Mouse (Mus musculus): ENCODE results near the gene N4bp1. TPM values are rescaled to one million over a fixed set of nuclear protein-coding genes. Genes with fewer than 3 reads are reported as not detected.

The N4bp1 gene
- polyA plus RNA-seq, 1 experiment from 2014 or later, result 11.1 TPM

GRCm38 (mm10) chr8:86794716-86795115, 90.3 kb downstream of the N4bp1 start:
- Histone ChIP-seq H3K27me3 (ENCODE audit: low read depth, poor library complexity, severe bottlenecking) (no peaks in the 10 kb centered on the region), H3K4me1 (no peaks in the 10 kb centered on the region), H3K27ac (no peak overlapping the region), H3K9me3 (replicated peaks) (no peaks in the 10 kb centered on the region), H3K36me3 (no peaks in the 10 kb centered on the region), H3K4me3 (no peak overlapping the region)
- DNase-seq (ENCODE audit: low spot score), result no peak
- 46% methylated on average over 6 of the region's 6 CpGs for WGBS

GRCm38 (mm10) chr8:86791542-86791941, 93.5 kb downstream of the N4bp1 start:
- Histone ChIP-seq H3K36me3 (no peaks in the 10 kb centered on the region), H3K27ac (no peak overlapping the region), H3K4me1 (peaks cover 11% of the 10 kb centered on the region; the same call in 1 of the 2 replicates), H3K27me3 (ENCODE audit: low read depth, poor library complexity, severe bottlenecking) (no peaks in the 10 kb centered on the region), H3K9me3 (replicated peaks) (no peaks in the 10 kb centered on the region), H3K4me3 (no peak overlapping the region)
- no peak for DNase-seq (ENCODE audit: low spot score)
- WGBS, result 86% methylated on average over 6 of the region's 6 CpGs

DNA sequence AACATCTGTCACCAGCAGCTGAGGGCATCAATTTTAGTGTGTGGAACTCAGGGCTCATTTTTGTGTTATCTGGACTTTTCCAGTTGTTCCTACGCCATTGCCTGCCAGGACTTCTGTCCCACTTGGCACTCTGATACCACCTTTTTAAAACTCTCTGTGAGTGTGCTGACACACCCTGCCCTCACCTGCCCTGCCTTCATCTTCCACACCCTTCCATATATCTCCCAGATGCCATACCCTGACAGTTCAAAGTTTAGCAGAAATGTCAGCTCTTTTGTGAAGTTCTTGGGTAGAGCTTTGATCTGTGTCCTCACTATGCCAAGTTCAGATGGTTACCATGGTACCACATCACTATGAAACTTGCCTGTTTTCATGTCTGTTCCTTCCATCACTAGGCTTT, 95.5 kb downstream of the N4bp1 start:
- Histone ChIP-seq H3K27ac (no peak overlapping the region), H3K27me3 (ENCODE audit: low read depth, poor library complexity, severe bottlenecking) (no peaks in the 10 kb centered on the region), H3K4me1 (peaks cover 11% of the 10 kb centered on the region; the same call in 1 of the 2 replicates), H3K36me3 (no peaks in the 10 kb centered on the region), H3K4me3 (no peak overlapping the region), H3K9me3 (replicated peaks) (no peaks in the 10 kb centered on the region)
- WGBS, result 74% methylated on average over 1 of the region's 1 CpGs
- no peak for DNase-seq (ENCODE audit: low spot score)

DNA sequence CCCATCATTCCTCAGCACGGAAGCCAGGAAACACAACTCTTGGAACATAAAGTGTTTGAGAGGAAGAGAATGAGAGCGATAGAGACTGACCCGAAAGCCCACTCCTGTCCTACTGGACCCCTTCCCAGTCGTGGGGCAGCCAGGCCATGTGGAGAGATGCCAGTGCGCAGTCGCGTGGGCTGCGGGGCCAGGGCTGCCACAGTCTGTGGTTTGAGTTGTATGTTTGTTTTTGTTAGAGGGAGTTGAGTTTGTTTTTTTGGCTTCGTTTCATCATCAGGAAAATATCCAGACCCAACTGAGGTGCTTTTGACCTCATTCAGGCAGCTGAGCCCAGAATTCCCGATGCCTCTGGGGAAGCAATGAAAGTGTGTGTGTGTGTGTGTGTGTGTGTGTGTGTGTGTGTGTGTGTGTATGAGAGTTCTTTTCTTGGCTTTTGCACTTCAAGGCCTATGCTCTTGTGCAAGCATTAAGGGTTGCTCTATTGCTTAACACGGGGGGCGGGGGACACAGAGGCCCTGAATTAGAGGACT, 97.1 kb downstream of the N4bp1 start:
- Histone ChIP-seq H3K4me3 (no peak overlapping the region), H3K27me3 (ENCODE audit: low read depth, poor library complexity, severe bottlenecking) (no peaks in the 10 kb centered on the region), H3K36me3 (no peaks in the 10 kb centered on the region), H3K4me1 (peaks cover 11% of the 10 kb centered on the region; the same call in 1 of the 2 replicates), H3K9me3 (replicated peaks) (no peaks in the 10 kb centered on the region), H3K27ac (peak overlapping the region; percentile 17; the same call in 1 of the 2 replicates)
- DNase-seq (ENCODE audit: low spot score), result no peak
- WGBS, result 85% methylated on average over 12 of the region's 12 CpGs

- Histone ChIP-seq H3K27me3 (ENCODE audit: low read depth, poor library complexity, severe bottlenecking) (no peaks in the 10 kb centered on the region), H3K36me3 (no peaks in the 10 kb centered on the region), H3K4me1 (peaks cover 11% of the 10 kb centered on the region; the same call in 1 of the 2 replicates), H3K27ac (no peak overlapping the region), H3K4me3 (no peak overlapping the region), H3K9me3 (replicated peaks) (no peaks in the 10 kb centered on the region)
- DNase-seq (ENCODE audit: low spot score), result no peak
- 63% methylated on average over 5 of the region's 5 CpGs for WGBS
These were observed 98.6 kb downstream of the N4bp1 start for GRCm38 (mm10) chr8:86786498-86786897.

GRCm38 (mm10) chr8:86781094-86781493, 104.0 kb downstream of the N4bp1 start:
- Histone ChIP-seq H3K9me3 (replicated peaks) (no peaks in the 10 kb centered on the region), H3K36me3 (no peaks in the 10 kb centered on the region), H3K27me3 (ENCODE audit: low read depth, poor library complexity, severe bottlenecking) (no peaks in the 10 kb centered on the region), H3K4me1 (0 out of 2 replicates have a peak, but pooled peaks cover 4% of the 10 kb centered on the region), H3K4me3 (no peak overlapping the region), H3K27ac (no peak overlapping the region)
- no peak for DNase-seq (ENCODE audit: low spot score)
- WGBS, result 96% methylated on average over 8 of the region's 8 CpGs

DNA sequence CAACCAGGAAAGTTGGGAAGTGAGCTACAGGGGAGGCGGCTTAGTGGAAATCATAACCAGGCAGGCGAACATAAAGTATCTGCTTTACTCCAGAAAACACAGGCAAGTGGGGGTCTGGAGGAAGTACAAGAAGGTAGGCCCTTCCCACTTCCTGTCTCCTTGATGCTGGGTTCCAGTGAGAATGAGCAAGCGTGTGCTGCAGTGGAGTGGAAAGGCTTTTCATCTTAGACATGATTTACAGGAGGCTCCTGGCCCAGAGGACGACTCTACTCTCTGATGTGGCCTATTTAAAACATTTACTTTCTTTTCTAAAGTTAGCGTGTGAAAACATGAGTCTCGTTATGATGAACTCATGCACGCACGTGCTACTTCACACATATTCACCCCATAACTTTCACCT, 105.9 kb downstream of the N4bp1 start:
- no peak for DNase-seq (ENCODE audit: low spot score)
- 69% methylated on average over 8 of the region's 8 CpGs for WGBS

GRCm38 (mm10) chr8:86769945-86770715, 114.9 kb downstream of the N4bp1 start:
- Histone ChIP-seq H3K36me3 (no peaks in the 10 kb centered on the region), H3K4me1 (0 out of 2 replicates have a peak, but pooled peaks cover 3% of the 10 kb centered on the region), H3K27ac (no peak overlapping the region), H3K9me3 (replicated peaks) (no peaks in the 10 kb centered on the region), H3K27me3 (ENCODE audit: low read depth, poor library complexity, severe bottlenecking) (no peaks in the 10 kb centered on the region), H3K4me3 (no peak overlapping the region)
- DNase-seq (ENCODE audit: low spot score), result no peak
- 77% methylated on average over 1 of the region's 1 CpGs for WGBS

More for the DNA sequence above, 105.9 kb downstream of the N4bp1 start:
- H3K36me3 ChIP-seq, result no peaks in the 10 kb centered on the region
- H3K27me3 ChIP-seq (ENCODE audit: low read depth, poor library complexity, severe bottlenecking), result no peaks in the 10 kb centered on the region
- no peaks in the 10 kb centered on the region for H3K9me3 ChIP-seq (replicated peaks)
- H3K4me3 ChIP-seq, result no peak overlapping the region
- H3K4me1 ChIP-seq, result 0 out of 2 replicates have a peak, but pooled peaks cover 4% of the 10 kb centered on the region
- H3K27ac ChIP-seq, result peak overlapping the region; percentile 19; the same call in 1 of the 2 replicates

DNA sequence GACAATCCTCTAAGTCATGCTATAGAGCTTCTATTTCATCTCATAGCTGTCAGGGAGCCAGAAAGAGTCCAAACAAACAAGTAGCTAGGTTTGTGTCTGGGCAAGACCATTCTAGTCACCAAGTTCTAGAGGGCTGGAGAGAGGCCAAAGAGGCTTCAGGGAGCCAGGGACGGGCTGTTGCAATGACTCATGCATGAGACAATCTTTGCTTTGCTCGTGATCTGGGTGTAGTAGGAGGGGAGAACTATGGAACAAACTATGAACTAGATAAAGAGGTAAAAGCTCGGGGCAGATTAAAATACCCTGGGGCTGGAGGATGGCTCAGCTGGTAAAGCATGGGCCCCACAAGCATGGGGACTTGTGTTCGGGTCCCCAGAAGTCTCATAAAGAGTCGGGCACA, 116.6 kb downstream of the N4bp1 start:
- Histone ChIP-seq H3K36me3 (no peaks in the 10 kb centered on the region), H3K27me3 (ENCODE audit: low read depth, poor library complexity, severe bottlenecking) (no peaks in the 10 kb centered on the region), H3K27ac (no peak overlapping the region), H3K4me1 (0 out of 2 replicates have a peak, but pooled peaks cover 3% of the 10 kb centered on the region), H3K9me3 (replicated peaks) (no peaks in the 10 kb centered on the region), H3K4me3 (no peak overlapping the region)
- 84% methylated on average over 5 of the region's 5 CpGs for WGBS
- DNase-seq (ENCODE audit: low spot score), result no peak

- Histone ChIP-seq H3K4me3 (no peak overlapping the region), H3K4me1 (0 out of 2 replicates have a peak, but pooled peaks cover 3% of the 10 kb centered on the region), H3K9me3 (replicated peaks) (no peaks in the 10 kb centered on the region), H3K27ac (no peak overlapping the region), H3K36me3 (no peaks in the 10 kb centered on the region), H3K27me3 (ENCODE audit: low read depth, poor library complexity, severe bottlenecking) (no peaks in the 10 kb centered on the region)
- DNase-seq (ENCODE audit: low spot score), result no peak
- WGBS, result 90% methylated on average over 9 of the region's 9 CpGs
These were observed 118.4 kb downstream of the N4bp1 start for GRCm38 (mm10) chr8:86766548-86767211.

DNA sequence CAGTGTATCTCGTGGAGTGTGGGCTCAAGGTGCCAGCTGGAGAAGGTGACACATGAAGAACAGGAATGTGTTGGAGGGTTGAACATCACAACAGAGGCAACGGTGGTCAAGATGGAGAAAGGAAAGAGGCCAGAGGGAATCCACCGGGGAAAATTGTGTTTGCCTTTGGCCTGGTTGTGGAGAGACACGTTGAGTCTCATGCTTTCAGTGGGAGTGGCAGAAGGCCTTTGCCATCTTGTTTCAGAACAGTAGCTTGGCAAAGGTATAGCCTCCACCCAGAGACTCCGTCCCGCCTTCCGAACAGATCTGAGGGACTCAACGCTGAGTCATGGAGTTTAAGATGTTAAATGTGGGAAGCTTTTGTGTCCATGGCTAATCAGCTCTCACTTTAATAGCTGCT, 119.4 kb downstream of the N4bp1 start:
- Histone ChIP-seq H3K9me3 (replicated peaks) (no peaks in the 10 kb centered on the region), H3K4me1 (0 out of 2 replicates have a peak, but pooled peaks cover 3% of the 10 kb centered on the region), H3K27me3 (ENCODE audit: low read depth, poor library complexity, severe bottlenecking) (no peaks in the 10 kb centered on the region), H3K27ac (no peak overlapping the region), H3K36me3 (no peaks in the 10 kb centered on the region), H3K4me3 (no peak overlapping the region)
- no peak for DNase-seq (ENCODE audit: low spot score)
- 94% methylated on average over 8 of the region's 8 CpGs for WGBS

- 88% methylated on average over 10 of the region's 10 CpGs for WGBS
- no peak overlapping the region for H3K27ac ChIP-seq
These were observed 119.9 kb downstream of the N4bp1 start for GRCm38 (mm10) chr8:86765155-86765554.

GRCm38 (mm10) chr8:86762806-86763205, 122.3 kb downstream of the N4bp1 start:
- Histone ChIP-seq H3K27ac (no peak overlapping the region), H3K27me3 (ENCODE audit: low read depth, poor library complexity, severe bottlenecking) (no peaks in the 10 kb centered on the region), H3K9me3 (replicated peaks) (no peaks in the 10 kb centered on the region), H3K4me1 (no peaks in the 10 kb centered on the region), H3K4me3 (no peak overlapping the region), H3K36me3 (no peaks in the 10 kb centered on the region)
- WGBS, result 69% methylated on average over 5 of the region's 5 CpGs
- no peak for DNase-seq (ENCODE audit: low spot score)

More at GRCm38 (mm10) chr8:86765155-86765554, 119.9 kb downstream of the N4bp1 start:
- Histone ChIP-seq H3K9me3 (replicated peaks) (no peaks in the 10 kb centered on the region), H3K36me3 (no peaks in the 10 kb centered on the region), H3K4me1 (no peaks in the 10 kb centered on the region), H3K27me3 (ENCODE audit: low read depth, poor library complexity, severe bottlenecking) (no peaks in the 10 kb centered on the region), H3K4me3 (no peak overlapping the region)
- DNase-seq (ENCODE audit: low spot score), result no peak

Data from limb, embryonic 10.5 days (tissue).